Comparison of ENCODE assay signal across 13 mouse cellular contexts in genomic region chr6:31339122-31339947, GRCm38 (mm10). TPM values are rescaled to one million over a fixed set of nuclear protein-coding genes. Genes with fewer than 3 reads are reported as not detected.
A peak's percentile ranks its signal among the peaks of the same experiment; 100 is the strongest.
DNase-seq lines count a peak whose midpoint lies in the region; TF ChIP-seq lines count a peak whose summit lies in the region.
"Had no signal": no experiment of that assay in that cellular context is flagged by ENCODE, and none has a peak within 500 bp of the region (broad histone marks: within the 10 kb centered on the region; RNA-seq: fewer than 3 reads in every experiment).

No protein-coding gene starts in this region.

- no peak for TF ChIP-seq CTCF in left cerebral cortex, adult 2 months (IDR thresholded peaks at IDR 0.05)

- peak; percentile 41 to 47 for DNase-seq in cerebellum, postnatal 14 days
- no peak for DNase-seq in cerebellum, postnatal 36 days
- peak in 1 of 2 experiments; percentile 41 for DNase-seq in left cerebral cortex, adult 2 months (ENCODE audit: extremely low spot score in 1 of 2, low spot score in 2 of 2)
- no peak for DNase-seq in left cerebral cortex, adult 11 months (ENCODE audit: low spot score)
- DNase-seq in brain, embryonic 18.5 days (ENCODE audit: low read depth, low spot score), result peak; percentile 24
- DNase-seq in left cerebral cortex, postnatal 4 days, result peak; percentile 14
- no peak for DNase-seq in kidney, postnatal 4 days
- no peak for DNase-seq in frontal cortex, postnatal 36 days (ENCODE audit: low spot score in 2 of 2)
- DNase-seq: adrenal gland, adult 2 months; cerebellum, postnatal 25 days; lung, adult 18-20 months; retina, postnatal 1 day had no signal

- intact Hi-C loops in left cerebral cortex, adult 2 months (cut with DNase I), result no loop called here
- intact Hi-C loops in left cerebral cortex, postnatal 4 days (cut with DNase I), result no loop called here

- H3K27ac ChIP-seq in left cerebral cortex, adult 2 months, result peak overlapping the region; percentile 58
- H3K27ac ChIP-seq: heart, embryonic 13.5 days had no signal

- H3K4me3 ChIP-seq in left cerebral cortex, adult 2 months, result no peak overlapping the region
- H3K4me3 ChIP-seq: heart, embryonic 13.5 days had no signal

RNA-seq across cellular contexts. Expression of gene Mkln1, which starts 59.2 kb away (rescaled TPM):
- total RNA-seq in left cerebral cortex, adult 2 months (2021), result 100 to 1,000 TPM; 153 to 165 TPM
- total RNA-seq in left cerebral cortex, postnatal 4 days (2021), result 100 to 1,000 TPM; 118 to 129 TPM

Comparison
In these comparisons a context has a peak if more than half of its experiments do, and no peak if none do; other contexts are left out.
1. DNase-seq: peak in cerebellum, postnatal 14 days (2 of 2), brain, embryonic 18.5 days (single experiment) and left cerebral cortex, postnatal 4 days (single experiment); none in cerebellum, postnatal 36 days (0 of 2), left cerebral cortex, adult 11 months (single experiment), kidney, postnatal 4 days (0 of 2) and frontal cortex, postnatal 36 days (0 of 2).